Mouse (Mus musculus) heart, embryonic 11.5 days (tissue): Measurements from ENCODE around the gene Rrp36. TPM values are rescaled to one million over a fixed set of nuclear protein-coding genes. Genes with fewer than 3 reads are reported as not detected.

Experiments used
- ATAC-seq: fragments of 200-750 bp; cut with Nextera tagmentation; replicated peaks from 2 replicates; pipeline ENCODE4 v1.8.0; 2017; ENCODE audit warnings: moderate library complexity; ENCODE audit not compliant: insufficient number of reproducible peaks, low FRiP score, low TSS enrichment
- H3K27ac ChIP-seq: fragments of 300-500 bp; sonication (generic); 2 replicates; pipeline ENCODE4 v1.5.1; 2014; ENCODE audit warnings: mild to moderate bottlenecking, low read depth, low read length
- H3K27me3 ChIP-seq: fragments of 300-500 bp; sonication (generic); 2 replicates; pipeline ENCODE4 v1.6.1; 2014; ENCODE audit warnings: mild to moderate bottlenecking, low read length, mixed read lengths; ENCODE audit not compliant: control insufficient read depth, insufficient read depth
- H3K36me3 ChIP-seq: fragments of 300-500 bp; sonication (generic); 2 replicates; pipeline ENCODE4 v1.6.1; 2014; ENCODE audit warnings: mild to moderate bottlenecking, low read length, moderate library complexity, mixed read lengths; ENCODE audit not compliant: control insufficient read depth, insufficient read depth
- H3K4me1 ChIP-seq: fragments of 300-500 bp; sonication (generic); 2 replicates; pipeline ENCODE4 v1.6.1; 2014; ENCODE audit warnings: low read length; ENCODE audit not compliant: control insufficient read depth, insufficient read depth
- H3K4me2 ChIP-seq: fragments of 300-500 bp; sonication (generic); 2 replicates; pipeline ENCODE4 v1.6.1; 2014; ENCODE audit warnings: mild to moderate bottlenecking, moderate library complexity
- H3K4me3 ChIP-seq: fragments of 300-500 bp; sonication (generic); 2 replicates; pipeline ENCODE4 v1.5.1; 2014; ENCODE audit warnings: low read depth, low read length
- H3K9ac ChIP-seq: fragments of 300-500 bp; sonication (generic); 2 replicates; pipeline ENCODE4 v1.6.1; 2014; ENCODE audit warnings: mild to moderate bottlenecking, low read depth, low read length, moderate library complexity
- H3K9me3 ChIP-seq: fragments of 300-500 bp; sonication (generic); replicated peaks from 2 replicates; pipeline ENCODE4 v1.6.1; 2016; ENCODE audit warnings: low read length; ENCODE audit not compliant: control insufficient read depth
- WGBS: fragments of 180-500 bp; shearing (Covaris S2); extraction: QIAGEN DNeasy Blood & Tissue Kit; methylation state at CpG from one replicate; pipeline ENCODE4 v1.1.7; 2014; ENCODE audit not compliant: insufficient replicate concordance; 5-methylcytosine and 5-hydroxymethylcytosine counted together
- polyA plus RNA-seq: library from polyadenylated mRNA; unstranded; fragments of >200 nt; fragmentation: Nextera tagmentation; extraction: Ambion mirVana; gene quantifications from 2 replicates; pipeline ENCODE4 v1.2.1, GENCODE M21; 2014

Gene Rrp36
- polyA plus RNA-seq, 1 experiment from 2014 or later, result 37.0 TPM

GRCm38 (mm10) chr17:46680760-46681373 lies 6.7 kb upstream of the Rrp36 start, which contains the start of gene Klhdc3:
TSS of gene Klhdc3 (minus strand) at chr17:46680914.
- Histone ChIP-seq H3K4me1 (peaks cover 28% of the 10 kb centered on the region), H3K4me3 (peak within 1 kb of the TSS; percentile 93), H3K27me3 (no peaks in the 10 kb centered on the region), H3K36me3 (peaks cover 42% of the 10 kb centered on the region), H3K9ac (peak within 1 kb of the TSS; percentile 85), H3K4me2 (peak within 1 kb of the TSS; percentile 91), H3K27ac (peak within 1 kb of the TSS; percentile 94), H3K9me3 (no peaks in the 10 kb centered on the region)
- under 1% methylated on average over 49 of the region's 49 CpGs for WGBS
- peak; percentile 93 for ATAC-seq

- Histone ChIP-seq H3K9me3 (no peaks in the 10 kb centered on the region), H3K9ac (peak overlapping the region; percentile 85), H3K27ac (peak overlapping the region; percentile 94), H3K4me2 (peak overlapping the region; percentile 91), H3K4me1 (peaks cover 29% of the 10 kb centered on the region), H3K27me3 (no peaks in the 10 kb centered on the region), H3K4me3 (peak overlapping the region; percentile 93), H3K36me3 (peaks cover 35% of the 10 kb centered on the region)
- ATAC-seq, result no peak; the same call in 1 of the 2 replicates
- WGBS, result 2% methylated on average over 34 of the region's 34 CpGs
These were observed 5.9 kb upstream of the Rrp36 start for GRCm38 (mm10) chr17:46679843-46680759.

DNA sequence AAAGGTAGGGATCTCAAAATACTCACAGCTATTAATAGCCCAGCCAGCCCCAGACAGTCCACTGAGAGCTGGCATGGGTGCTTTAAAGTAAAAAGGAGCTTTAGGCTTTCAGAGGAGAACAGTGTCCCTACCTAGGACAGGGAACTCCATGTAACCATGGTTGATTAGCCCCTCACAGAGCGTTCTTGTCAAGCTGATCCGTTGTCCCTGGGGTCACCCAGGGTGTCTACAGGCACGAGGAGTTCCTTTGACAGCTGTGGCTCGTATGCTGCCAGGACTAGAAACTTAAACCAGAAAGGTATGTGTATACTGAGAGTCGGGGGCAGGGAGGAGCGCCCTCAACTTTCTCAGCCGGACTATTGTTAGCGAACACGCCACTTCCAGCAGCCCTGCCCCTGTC lies 4.8 kb upstream of the Rrp36 start:
- Histone ChIP-seq H3K27ac (peak overlapping the region; percentile 94), H3K36me3 (peaks cover 28% of the 10 kb centered on the region), H3K4me1 (peaks cover 36% of the 10 kb centered on the region), H3K9me3 (no peaks in the 10 kb centered on the region), H3K4me2 (peak overlapping the region; percentile 91), H3K27me3 (no peaks in the 10 kb centered on the region), H3K9ac (peak overlapping the region; percentile 85), H3K4me3 (peak overlapping the region; percentile 93)
- 31% methylated on average over 9 of the region's 9 CpGs for WGBS
- ATAC-seq, result no peak

DNA sequence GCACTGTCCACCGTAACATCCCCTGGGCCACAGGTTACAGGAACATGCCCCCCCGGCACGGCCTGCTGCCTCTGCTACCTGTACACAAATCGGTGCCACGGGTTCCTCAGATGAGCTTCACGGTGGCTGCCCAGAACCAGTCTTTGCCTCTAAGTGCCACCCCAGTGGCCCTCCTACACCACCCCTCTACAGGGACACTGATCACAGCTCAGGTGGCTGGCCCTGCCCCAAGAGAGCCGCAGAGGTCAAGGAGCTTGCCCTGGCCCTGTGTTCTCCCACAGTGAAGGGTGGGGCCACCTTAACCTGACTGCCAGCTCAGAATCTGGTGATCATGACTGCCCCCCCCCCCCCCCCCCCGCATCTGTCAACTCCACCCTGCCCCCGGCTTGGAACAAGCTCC lies 4.3 kb upstream of the Rrp36 start, which contains the start of gene Mea1:
TSS of gene Mea1 (plus strand) at position 378 of the 400 bp plus-strand sequence.
- no peak for ATAC-seq
- 82% methylated on average over 8 of the region's 9 CpGs for WGBS
- peaks cover 36% of the 10 kb centered on the region for H3K4me1 ChIP-seq
- no peaks in the 10 kb centered on the region for H3K27me3 ChIP-seq
- H3K36me3 ChIP-seq, result peaks cover 25% of the 10 kb centered on the region
- peak within 1 kb of the TSS; percentile 85 for H3K9ac ChIP-seq
- H3K9me3 ChIP-seq, result no peaks in the 10 kb centered on the region
- H3K27ac ChIP-seq, result peak within 1 kb of the TSS; percentile 94
- peak within 1 kb of the TSS; percentile 91 for H3K4me2 ChIP-seq
- peak within 1 kb of the TSS; percentile 93 for H3K4me3 ChIP-seq

GRCm38 (mm10) chr17:46674530-46675283 lies 555 bp upstream of the Rrp36 start:
- peak; percentile 23; the same call in 1 of the 2 replicates for ATAC-seq

GRCm38 (mm10) chr17:46669911-46670310 lies 4.2 kb downstream of the Rrp36 start:
- H3K36me3 ChIP-seq, result peaks cover 15% of the 10 kb centered on the region
- H3K9ac ChIP-seq, result no peak overlapping the region
- no peaks in the 10 kb centered on the region for H3K27me3 ChIP-seq
- H3K4me2 ChIP-seq, result no peak overlapping the region
- H3K4me1 ChIP-seq, result peaks cover 9% of the 10 kb centered on the region
- H3K27ac ChIP-seq, result no peak overlapping the region
- no peak for ATAC-seq
- 92% methylated on average over 10 of the region's 10 CpGs for WGBS
- H3K4me3 ChIP-seq, result no peak overlapping the region
- no peaks in the 10 kb centered on the region for H3K9me3 ChIP-seq

More at GRCm38 (mm10) chr17:46674530-46675283, 555 bp upstream of the Rrp36 start:
- Histone ChIP-seq H3K4me3 (peak overlapping the region; percentile 68), H3K9me3 (no peaks in the 10 kb centered on the region), H3K27me3 (no peaks in the 10 kb centered on the region), H3K27ac (peak overlapping the region; percentile 61), H3K4me2 (peak overlapping the region; percentile 85), H3K9ac (peak overlapping the region; percentile 79), H3K4me1 (peaks cover 32% of the 10 kb centered on the region), H3K36me3 (peaks cover 26% of the 10 kb centered on the region)
- 18% methylated on average over 15 of the region's 15 CpGs for whole genome bisulfite sequencing

- H3K4me2 ChIP-seq, result no peak overlapping the region
- no peak for ATAC-seq
- H3K9me3 ChIP-seq, result no peaks in the 10 kb centered on the region
- H3K27ac ChIP-seq, result no peak overlapping the region
- H3K4me1 ChIP-seq, result no peaks in the 10 kb centered on the region
- WGBS, result 89% methylated on average over 16 of the region's 16 CpGs
- no peak overlapping the region for H3K9ac ChIP-seq
- H3K27me3 ChIP-seq, result no peaks in the 10 kb centered on the region
- no peak overlapping the region for H3K4me3 ChIP-seq
- peaks cover 33% of the 10 kb centered on the region for H3K36me3 ChIP-seq
These were observed 6.4 kb downstream of the Rrp36 start for GRCm38 (mm10) chr17:46667712-46668111.

- Histone ChIP-seq H3K4me2 (no peak overlapping the region), H3K4me3 (no peak overlapping the region), H3K9me3 (no peaks in the 10 kb centered on the region), H3K27ac (no peak overlapping the region), H3K27me3 (no peaks in the 10 kb centered on the region), H3K36me3 (peaks cover 55% of the 10 kb centered on the region), H3K9ac (no peak overlapping the region), H3K4me1 (no peaks in the 10 kb centered on the region)
- ATAC-seq, result no peak
- WGBS, result 86% methylated on average over 5 of the region's 5 CpGs
These were observed 11.4 kb downstream of the Rrp36 start for GRCm38 (mm10) chr17:46662730-46663129.
